Mouse (Mus musculus) lung, postnatal 0 days (tissue): ENCODE measurements around the gene Gm15013. TPM values are rescaled to one million over a fixed set of nuclear protein-coding genes. Genes with fewer than 3 reads are reported as not detected.

ENCODE experiments used
- ATAC-seq: fragments of 200-750 bp; cut with Nextera tagmentation; 2 replicates; pipeline ENCODE4 v1.8.0; 2017; ENCODE audit warnings: moderate library complexity
- DNase-seq: peaks from one replicate; pipeline ENCODE4 v3.0.0-alpha.2; 2016; ENCODE audit warnings: low spot score
- H3K27ac ChIP-seq: fragments of 300-500 bp; sonication (generic); 2 replicates; pipeline ENCODE4 v1.5.1; 2014; ENCODE audit warnings: antibody characterized with exemption, mild to moderate bottlenecking, low read length, mixed read lengths
- H3K27me3 ChIP-seq: fragments of 300-500 bp; sonication (generic); replicated peaks from 2 replicates; pipeline ENCODE4 v1.6.1; 2014; ENCODE audit warnings: low read length, mixed read lengths; ENCODE audit not compliant: insufficient read depth
- H3K36me3 ChIP-seq: fragments of 300-500 bp; sonication (generic); 2 replicates; pipeline ENCODE4 v1.6.1; 2014; ENCODE audit warnings: low read length, mixed read lengths; ENCODE audit not compliant: insufficient read depth
- H3K4me1 ChIP-seq: fragments of 300-500 bp; sonication (generic); 2 replicates; pipeline ENCODE4 v1.6.1; 2014; ENCODE audit warnings: antibody characterized with exemption, low read depth, low read length, mixed read lengths; ENCODE audit not compliant: insufficient read depth
- H3K4me2 ChIP-seq: fragments of 300-500 bp; sonication (generic); replicated peaks from 2 replicates; pipeline ENCODE4 v1.6.1; 2014; ENCODE audit warnings: low read depth, mild to moderate bottlenecking, low read length, moderate library complexity, mixed read lengths
- H3K4me3 ChIP-seq: fragments of 300-500 bp; sonication (generic); 2 replicates; pipeline ENCODE4 v1.5.1; 2014; ENCODE audit warnings: low read depth, low read length
- H3K9ac ChIP-seq: fragments of 300-500 bp; sonication (generic); replicated peaks from 2 replicates; pipeline ENCODE4 v1.6.1; 2014; ENCODE audit warnings: low read depth, mild to moderate bottlenecking
- H3K9me3 ChIP-seq: fragments of 300-500 bp; sonication (generic); 2 replicates; pipeline ENCODE4 v1.6.1; 2016; ENCODE audit warnings: low read length, mixed read lengths
- CTCF ChIP-seq: IDR thresholded peaks from 2 replicates; pipeline ENCODE4 v1.5.1; 2016; ENCODE audit warnings: antibody characterized with exemption, mild to moderate bottlenecking
- EP300 ChIP-seq: IDR thresholded peaks from 2 replicates; pipeline ENCODE4 v1.6.1; 2016; ENCODE audit warnings: antibody characterized with exemption, mild to moderate bottlenecking, control low read depth
- WGBS: fragments of 180-500 bp; shearing (Covaris S2); extraction: QIAGEN DNeasy Blood & Tissue Kit; methylation state at CpG from one replicate; pipeline ENCODE4 v1.1.7; 2014; 5-methylcytosine and 5-hydroxymethylcytosine counted together
- polyA plus RNA-seq: library from polyadenylated mRNA; unstranded; fragments of >200 nt; fragmentation: Nextera tagmentation; extraction: Ambion mirVana; gene quantifications from 2 replicates; pipeline ENCODE4 v1.2.1, GENCODE M21; 2015

The Gm15013 gene
- polyA plus RNA-seq, 1 experiment from 2014 or later = 0.20 TPM

GRCm38 (mm10) chrX:139684775-139685695, 29.2 kb downstream of the Gm15013 start, which contains the start of gene Tbc1d8b:
Gene Tbc1d8b, plus strand, starts transcription at chrX:139684996.
- 8% methylated on average over 36 of the region's 43 CpGs for WGBS
- Histone ChIP-seq H3K36me3 (no peaks in the 10 kb centered on the region), H3K27me3 (no peaks in the 10 kb centered on the region), H3K4me2 (peak within 1 kb of the TSS; percentile 61), H3K27ac (peak within 1 kb of the TSS; percentile 66), H3K4me3 (peak within 1 kb of the TSS; percentile 54), H3K9me3 (no peaks in the 10 kb centered on the region), H3K4me1 (no peaks in the 10 kb centered on the region), H3K9ac (peak within 1 kb of the TSS; percentile 36; the same call in 1 of the 2 replicates)
- ATAC-seq (peak; percentile 100), DNase-seq (peak; percentile 95)
- TF ChIP-seq EP300 = no peak
- peak; percentile 20 for TF ChIP-seq CTCF

- ATAC-seq = peak; percentile 49
- Histone ChIP-seq H3K27ac (peak overlapping the region; percentile 66), H3K36me3 (no peaks in the 10 kb centered on the region), H3K27me3 (no peaks in the 10 kb centered on the region), H3K9ac (peak overlapping the region; percentile 32; the same call in 1 of the 2 replicates), H3K9me3 (no peaks in the 10 kb centered on the region), H3K4me3 (peak overlapping the region; percentile 54), H3K4me2 (peak overlapping the region; percentile 61), H3K4me1 (no peaks in the 10 kb centered on the region)
- WGBS = 13% methylated on average over 8 of the region's 8 CpGs
- DNase-seq = no peak
- no peak for TF ChIP-seq CTCF
Observed at GRCm38 (mm10) chrX:139684410-139684774, 29.9 kb downstream of the Gm15013 start.

- Histone ChIP-seq H3K4me1 (no peaks in the 10 kb centered on the region), H3K9ac (no peak overlapping the region), H3K4me3 (no peak overlapping the region), H3K9me3 (no peaks in the 10 kb centered on the region), H3K36me3 (no peaks in the 10 kb centered on the region), H3K27ac (no peak overlapping the region), H3K27me3 (no peaks in the 10 kb centered on the region), H3K4me2 (no peak overlapping the region)
- 64% methylated on average over 2 of the region's 2 CpGs for WGBS
- TF ChIP-seq EP300 (no peak), CTCF (peak; percentile 52)
- DNase-seq (peak; percentile 38), ATAC-seq (no peak)
Observed at GRCm38 (mm10) chrX:139665829-139666228, 48.5 kb downstream of the Gm15013 start.

Other genes starting within 250 kb of the Gm15013 start
- 0.07 and 0.13 TPM in 2 replicates for gene D330045A20Rik, start 234.1 kb downstream of the Gm15013 start, polyA plus RNA-seq
- gene Rnf128, start 151.2 kb downstream of the Gm15013 start, polyA plus RNA-seq = 4.6 and 4.9 TPM in 2 replicates
- 2.2 and 2.5 TPM in 2 replicates for gene Tbc1d8b, start 29.5 kb downstream of the Gm15013 start, polyA plus RNA-seq
- gene Ripply1, start 67.9 kb upstream of the Gm15013 start, polyA plus RNA-seq = not detected in 2 replicates
- 0.86 and 1.3 TPM in 2 replicates for gene Cldn2, start 86.3 kb upstream of the Gm15013 start, polyA plus RNA-seq
- gene Morc4, start 157.2 kb upstream of the Gm15013 start, polyA plus RNA-seq = 5.0 and 6.4 TPM in 2 replicates